Mouse (Mus musculus): ENCODE measurements around the gene Tac4. TPM values are rescaled to one million over a fixed set of nuclear protein-coding genes. Genes with fewer than 3 reads are reported as not detected.
A peak's percentile ranks its signal among the peaks of the same experiment; 100 is the strongest.

The Tac4 gene
- polyA plus RNA-seq, 1 experiment, result not detected

- H3K4me3 ChIP-seq (ENCODE audit: insufficient read depth, low read length), result no peak overlapping the region
- no peak for TF ChIP-seq CTCF (IDR thresholded peaks at IDR 0.05; ENCODE audit: low read depth, low read length)
- TF ChIP-seq POLR2A (IDR thresholded peaks at IDR 0.05; ENCODE audit: borderline replicate concordance, low read depth, low read length), result no peak
- no peak overlapping the region for H3K27ac ChIP-seq (ENCODE audit: insufficient read depth, low read depth, low read length)
- H3K4me1 ChIP-seq (ENCODE audit: control insufficient read depth, insufficient read depth, low read length), result no peaks in the 10 kb centered on the region
Measured at GRCm38 (mm10) chr11:95232329-95232696, 29.0 kb upstream of the Tac4 start.

GRCm38 (mm10) chr11:95238477-95238876 lies 22.9 kb upstream of the Tac4 start:
- Histone ChIP-seq H3K4me3 (ENCODE audit: insufficient read depth, low read length) (no peak overlapping the region), H3K4me1 (ENCODE audit: control insufficient read depth, insufficient read depth, low read length) (peaks cover 10% of the 10 kb centered on the region; the same call in 1 of the 2 replicates), H3K27ac (ENCODE audit: insufficient read depth, low read depth, low read length) (peak overlapping the region; percentile 32; the same call in 1 of the 2 replicates)
- TF ChIP-seq CTCF (IDR thresholded peaks at IDR 0.05; ENCODE audit: low read depth, low read length) (no peak), POLR2A (IDR thresholded peaks at IDR 0.05; ENCODE audit: borderline replicate concordance, low read depth, low read length) (no peak)

GRCm38 (mm10) chr11:95242653-95243052 lies 18.7 kb upstream of the Tac4 start:
- no peak for TF ChIP-seq CTCF (IDR thresholded peaks at IDR 0.05; ENCODE audit: low read depth, low read length)
- no peak for TF ChIP-seq POLR2A (IDR thresholded peaks at IDR 0.05; ENCODE audit: borderline replicate concordance, low read depth, low read length)
- Histone ChIP-seq H3K27ac (ENCODE audit: insufficient read depth, low read depth, low read length) (no peak overlapping the region), H3K4me3 (ENCODE audit: insufficient read depth, low read length) (no peak overlapping the region), H3K4me1 (ENCODE audit: control insufficient read depth, insufficient read depth, low read length) (peaks cover 10% of the 10 kb centered on the region; the same call in 1 of the 2 replicates)

GRCm38 (mm10) chr11:95245456-95245855 lies 15.9 kb upstream of the Tac4 start:
- H3K4me3 ChIP-seq (ENCODE audit: insufficient read depth, low read length), result no peak overlapping the region
- H3K27ac ChIP-seq (ENCODE audit: insufficient read depth, low read depth, low read length), result no peak overlapping the region
- peaks cover 7% of the 10 kb centered on the region for H3K4me1 ChIP-seq (ENCODE audit: control insufficient read depth, insufficient read depth, low read length)
- no peak for TF ChIP-seq POLR2A (IDR thresholded peaks at IDR 0.05; ENCODE audit: borderline replicate concordance, low read depth, low read length)
- TF ChIP-seq CTCF (IDR thresholded peaks at IDR 0.05; ENCODE audit: low read depth, low read length), result no peak

- no peak for TF ChIP-seq POLR2A (IDR thresholded peaks at IDR 0.05; ENCODE audit: borderline replicate concordance, low read depth, low read length)
- no peak overlapping the region for H3K4me3 ChIP-seq (ENCODE audit: insufficient read depth, low read length)
- H3K27ac ChIP-seq (ENCODE audit: insufficient read depth, low read depth, low read length), result no peak overlapping the region
- peaks cover 11% of the 10 kb centered on the region for H3K4me1 ChIP-seq (ENCODE audit: control insufficient read depth, insufficient read depth, low read length)
Measured at GRCm38 (mm10) chr11:95247065-95247464, 14.3 kb upstream of the Tac4 start.

- TF ChIP-seq CTCF (IDR thresholded peaks at IDR 0.05; ENCODE audit: low read depth, low read length) (no peak), POLR2A (IDR thresholded peaks at IDR 0.05; ENCODE audit: borderline replicate concordance, low read depth, low read length) (no peak)
- H3K27ac ChIP-seq (ENCODE audit: insufficient read depth, low read depth, low read length), result no peak overlapping the region
- H3K4me1 ChIP-seq (ENCODE audit: control insufficient read depth, insufficient read depth, low read length), result peaks cover 11% of the 10 kb centered on the region
- H3K4me3 ChIP-seq (ENCODE audit: insufficient read depth, low read length), result no peak overlapping the region
Measured at GRCm38 (mm10) chr11:95250110-95250509, 11.2 kb upstream of the Tac4 start.

- peaks cover 11% of the 10 kb centered on the region for H3K4me1 ChIP-seq (ENCODE audit: control insufficient read depth, insufficient read depth, low read length)
- H3K27ac ChIP-seq (ENCODE audit: insufficient read depth, low read depth, low read length), result no peak overlapping the region
- TF ChIP-seq CTCF (IDR thresholded peaks at IDR 0.05; ENCODE audit: low read depth, low read length) (peak; percentile 90), POLR2A (IDR thresholded peaks at IDR 0.05; ENCODE audit: borderline replicate concordance, low read depth, low read length) (0 out of 2 replicates have a peak, but pooled peaks have one; percentile 24)
- H3K4me3 ChIP-seq (ENCODE audit: insufficient read depth, low read length), result no peak overlapping the region
Measured at GRCm38 (mm10) chr11:95251295-95251694, 10.0 kb upstream of the Tac4 start.

- TF ChIP-seq CTCF (IDR thresholded peaks at IDR 0.05; ENCODE audit: low read depth, low read length) (no peak), POLR2A (IDR thresholded peaks at IDR 0.05; ENCODE audit: borderline replicate concordance, low read depth, low read length) (no peak)
- Histone ChIP-seq H3K27ac (ENCODE audit: insufficient read depth, low read depth, low read length) (no peak overlapping the region), H3K4me1 (ENCODE audit: control insufficient read depth, insufficient read depth, low read length) (peaks cover 11% of the 10 kb centered on the region), H3K4me3 (ENCODE audit: insufficient read depth, low read length) (no peak overlapping the region)
Measured at GRCm38 (mm10) chr11:95252104-95252503, 9.2 kb upstream of the Tac4 start.

GRCm38 (mm10) chr11:95254165-95254564 lies 7.2 kb upstream of the Tac4 start:
- Histone ChIP-seq H3K27ac (ENCODE audit: insufficient read depth, low read depth, low read length) (no peak overlapping the region), H3K4me3 (ENCODE audit: insufficient read depth, low read length) (no peak overlapping the region), H3K4me1 (ENCODE audit: control insufficient read depth, insufficient read depth, low read length) (peaks cover 11% of the 10 kb centered on the region)
- TF ChIP-seq CTCF (IDR thresholded peaks at IDR 0.05; ENCODE audit: low read depth, low read length) (no peak), POLR2A (IDR thresholded peaks at IDR 0.05; ENCODE audit: borderline replicate concordance, low read depth, low read length) (no peak)

- Histone ChIP-seq H3K4me3 (ENCODE audit: insufficient read depth, low read length) (no peak overlapping the region), H3K4me1 (ENCODE audit: control insufficient read depth, insufficient read depth, low read length) (peaks cover 14% of the 10 kb centered on the region), H3K27ac (ENCODE audit: insufficient read depth, low read depth, low read length) (no peak overlapping the region)
- TF ChIP-seq CTCF (IDR thresholded peaks at IDR 0.05; ENCODE audit: low read depth, low read length), result no peak
- TF ChIP-seq POLR2A (IDR thresholded peaks at IDR 0.05; ENCODE audit: borderline replicate concordance, low read depth, low read length), result no peak
Measured at GRCm38 (mm10) chr11:95255747-95256146, 5.6 kb upstream of the Tac4 start.

GRCm38 (mm10) chr11:95257930-95258329 lies 3.4 kb upstream of the Tac4 start:
- H3K27ac ChIP-seq (ENCODE audit: insufficient read depth, low read depth, low read length), result no peak overlapping the region
- TF ChIP-seq CTCF (IDR thresholded peaks at IDR 0.05; ENCODE audit: low read depth, low read length) (no peak), POLR2A (IDR thresholded peaks at IDR 0.05; ENCODE audit: borderline replicate concordance, low read depth, low read length) (no peak)
- H3K4me1 ChIP-seq (ENCODE audit: control insufficient read depth, insufficient read depth, low read length), result peaks cover 20% of the 10 kb centered on the region
- no peak overlapping the region for H3K4me3 ChIP-seq (ENCODE audit: insufficient read depth, low read length)
